Mouse (Mus musculus) left cerebral cortex, postnatal 25 days (tissue): ENCODE measurements around the gene Ptrh1. TPM values are rescaled to one million over a fixed set of nuclear protein-coding genes. Genes with fewer than 3 reads are reported as not detected.
A peak's percentile ranks its signal among the peaks of the same experiment; 100 is the strongest.

Source experiments
- DNase-seq, 2 experiments: peaks; one replicate each; pipeline ENCODE4 v3.0.0; 2022; ENCODE audit warnings: low spot score in 2 of 2, mixed read lengths in 1 of 2
- intact Hi-C: fragments of 180-260 bp; cut with DNase I; formaldehyde crosslinking; loops from one replicate; pipeline ENCODE4 v1.15.1; 2025
- total RNA-seq, 2 experiments: library from RNA; stranded (reverse); gene quantifications; 2 replicates each; pipeline ENCODE4 v1.2.3; 2021

Gene Ptrh1
- 1 to 10 TPM; 7.3 to 8.2 TPM for total RNA-seq

DNA sequence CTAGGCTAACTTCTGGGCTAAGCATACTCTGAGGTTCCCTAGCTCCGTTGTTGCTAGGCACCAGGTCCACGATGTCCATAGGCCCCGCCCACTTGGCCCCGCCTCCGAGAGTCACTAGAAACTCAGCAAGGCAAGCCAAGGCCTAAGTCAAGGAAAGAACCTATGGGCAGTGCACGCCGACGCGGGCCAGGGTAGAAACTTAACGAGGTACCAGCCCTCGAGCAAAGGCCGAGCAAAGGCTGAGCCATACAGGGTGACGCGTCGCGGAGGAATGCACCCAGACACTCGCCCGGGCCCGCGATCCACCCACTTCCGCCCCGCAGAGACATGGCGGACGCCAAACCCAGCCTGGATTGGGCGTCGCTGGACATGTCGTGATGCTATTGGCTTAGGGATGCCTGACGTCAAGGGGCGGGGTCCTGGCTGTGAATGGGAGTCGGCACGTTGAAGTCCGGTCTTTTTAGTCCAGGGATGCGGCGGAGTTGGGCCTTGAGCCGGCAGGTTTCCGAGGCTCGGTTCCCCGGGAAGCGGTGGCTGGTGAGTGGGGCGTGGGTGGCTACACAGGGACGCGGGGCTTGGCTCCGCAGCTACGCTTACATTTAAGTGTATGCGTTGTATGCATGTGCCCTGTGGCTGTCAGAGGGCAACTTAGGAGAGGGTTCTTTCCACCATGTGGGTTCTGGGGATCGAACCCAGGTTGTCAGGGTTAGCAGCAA, at the start of gene Ptrh1, which contains the start of gene Ttc16:
Gene Ptrh1, plus strand, starts transcription at position 428 of the 716 bp plus-strand sequence.
Gene Ttc16, minus strand, starts transcription at position 275 of the 716 bp plus-strand sequence.
- peak; percentile 98 for DNase-seq
- intact Hi-C loops = no loop called here

DNA sequence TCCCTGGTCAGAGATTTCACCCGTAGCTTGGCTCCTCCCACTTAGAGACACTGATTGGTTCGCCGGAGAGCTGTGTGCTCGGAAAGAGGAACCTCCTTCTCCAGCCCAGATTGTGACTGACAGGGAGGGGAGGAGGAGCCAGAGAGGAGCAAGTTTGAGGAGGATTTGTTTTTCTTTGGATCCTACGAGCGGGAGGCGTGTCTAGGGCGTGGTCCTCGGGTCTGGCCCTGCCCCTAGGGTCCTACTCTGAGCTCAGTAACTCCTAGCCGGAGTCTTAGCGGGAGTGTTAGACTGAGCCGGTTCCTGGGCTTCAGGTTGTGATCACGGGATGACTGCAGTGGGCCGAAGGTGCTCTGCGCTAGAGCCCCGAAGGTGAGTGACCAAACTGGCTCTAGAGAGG, 48.2 kb upstream of the Ptrh1 start:
- DNase-seq = peak; percentile 77 to 93
- intact Hi-C loops = no loop called here

DNA sequence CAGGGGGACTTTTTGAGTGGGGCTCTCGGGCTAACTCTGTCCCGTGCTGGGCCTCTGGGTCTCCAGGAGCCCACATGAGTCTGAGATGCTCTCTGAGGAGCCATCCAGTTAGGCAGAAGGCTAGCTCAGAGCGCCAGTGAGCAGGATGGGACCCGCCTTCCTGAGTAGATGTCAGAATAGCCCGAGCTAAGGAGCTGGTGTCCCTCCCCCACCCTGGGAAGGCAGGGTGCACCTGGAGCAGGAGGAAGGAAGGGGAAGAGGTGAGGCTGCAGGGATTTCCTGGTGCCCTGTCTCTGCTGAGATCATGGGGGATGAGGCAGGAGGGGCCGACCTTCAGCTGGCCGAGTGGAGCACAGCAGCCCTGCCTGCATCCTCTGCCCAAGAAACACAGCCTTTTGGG, 47.1 kb upstream of the Ptrh1 start:
- no peak for DNase-seq
- intact Hi-C loops = no loop called here

DNA sequence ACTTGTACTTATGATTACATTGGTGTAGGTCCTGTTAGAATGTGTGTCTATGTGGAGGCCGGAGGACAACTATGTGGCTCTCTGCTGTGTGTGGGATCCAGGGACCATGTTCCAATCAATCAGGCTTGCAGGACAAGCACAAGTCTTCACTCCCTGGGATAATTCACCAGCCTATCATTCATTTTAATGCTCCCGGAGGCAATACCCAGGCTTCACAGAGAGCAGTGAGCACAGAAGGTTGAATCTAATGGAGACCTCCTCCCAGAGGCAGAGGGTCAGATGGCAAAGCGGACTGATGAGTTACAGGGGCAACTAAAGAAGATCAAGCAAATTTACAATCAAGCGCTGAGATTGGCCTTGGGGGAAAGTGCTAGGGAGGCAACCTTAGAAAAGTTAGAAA, 46.0 kb upstream of the Ptrh1 start:
- intact Hi-C loops = no loop called here
- no peak for DNase-seq

DNA sequence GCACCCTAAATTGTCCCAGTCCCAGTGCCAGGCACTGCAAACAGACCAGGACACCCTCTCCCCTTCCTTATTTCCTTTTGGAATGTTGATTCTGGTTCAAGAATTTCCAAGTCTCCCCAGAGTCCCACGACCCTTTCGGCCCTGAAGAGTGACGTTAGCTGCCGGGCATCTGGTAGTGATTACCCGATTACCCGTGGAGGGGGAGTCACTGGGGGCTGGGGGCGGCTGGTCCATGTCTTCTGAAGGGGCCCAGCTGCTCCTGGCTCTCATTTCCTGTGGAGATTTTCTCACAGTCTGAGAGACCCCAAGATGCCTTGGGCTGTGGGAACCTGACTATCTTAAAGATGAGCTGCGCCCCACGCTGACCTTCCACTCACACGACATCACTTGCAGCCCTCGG, 44.7 kb upstream of the Ptrh1 start:
- DNase-seq = no peak
- intact Hi-C loops = no loop called here

DNA sequence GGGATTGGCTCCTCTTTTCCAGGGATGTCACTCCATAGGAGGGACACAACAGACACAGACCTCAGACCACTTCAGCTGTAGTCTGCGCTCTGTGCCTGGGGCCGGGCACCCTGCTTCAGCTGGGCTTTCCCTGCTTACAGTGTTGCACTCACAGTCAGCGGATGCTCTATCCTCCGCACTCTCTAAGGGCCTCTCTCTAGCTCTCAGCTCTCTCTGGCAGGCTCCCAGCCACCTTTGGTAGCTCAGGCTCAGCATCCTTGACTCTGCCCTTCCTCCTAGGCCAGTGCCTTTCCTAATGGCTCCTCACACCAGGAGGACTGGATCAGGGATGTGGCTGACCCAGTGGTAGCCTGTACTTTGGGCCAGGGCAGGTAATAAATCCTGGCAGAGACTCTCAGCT, 43.7 kb upstream of the Ptrh1 start:
- no peak for DNase-seq
- intact Hi-C loops = no loop called here

DNA sequence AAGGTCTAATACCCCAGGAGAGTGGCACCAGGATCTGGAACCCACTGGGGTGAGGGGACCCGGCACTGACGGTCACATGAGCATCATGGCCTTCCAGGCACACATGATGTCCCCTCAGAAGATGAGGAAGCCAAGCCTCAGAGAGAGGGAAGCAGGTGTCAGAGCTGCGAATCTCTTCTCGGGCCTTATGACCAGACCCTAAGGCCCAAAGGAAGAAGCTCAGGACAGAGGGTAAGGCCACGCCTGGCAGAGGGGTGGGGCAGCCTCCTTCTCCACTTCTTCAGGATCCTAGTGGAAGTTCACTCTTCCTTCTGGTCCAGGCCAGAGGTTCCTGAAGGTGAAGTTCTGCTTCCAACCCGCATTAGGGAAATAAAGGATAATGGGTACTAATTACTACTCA, 42.9 kb upstream of the Ptrh1 start:
- no peak for DNase-seq
- intact Hi-C loops = no loop called here

DNA sequence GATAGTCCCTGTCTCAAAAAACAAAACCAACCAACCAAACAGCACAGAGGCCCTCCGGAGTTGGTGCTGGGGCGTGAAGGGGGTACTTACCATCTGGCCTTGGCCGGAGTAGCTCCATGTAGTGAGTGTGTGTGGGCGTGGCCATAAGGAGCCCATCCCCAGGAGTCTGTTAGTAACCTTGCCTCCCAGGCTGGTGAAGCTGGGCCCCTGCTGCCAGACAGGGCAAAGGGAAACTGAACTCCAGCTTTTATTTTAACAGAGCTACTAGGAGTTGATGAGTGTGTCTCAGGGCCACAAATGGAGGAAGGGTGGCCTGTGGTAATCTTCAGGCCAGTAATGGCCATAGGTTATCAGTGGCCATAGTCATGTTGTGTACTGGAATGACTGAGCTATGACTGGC, 41.1 kb upstream of the Ptrh1 start:
- no peak for DNase-seq
- intact Hi-C loops = no loop called here

DNA sequence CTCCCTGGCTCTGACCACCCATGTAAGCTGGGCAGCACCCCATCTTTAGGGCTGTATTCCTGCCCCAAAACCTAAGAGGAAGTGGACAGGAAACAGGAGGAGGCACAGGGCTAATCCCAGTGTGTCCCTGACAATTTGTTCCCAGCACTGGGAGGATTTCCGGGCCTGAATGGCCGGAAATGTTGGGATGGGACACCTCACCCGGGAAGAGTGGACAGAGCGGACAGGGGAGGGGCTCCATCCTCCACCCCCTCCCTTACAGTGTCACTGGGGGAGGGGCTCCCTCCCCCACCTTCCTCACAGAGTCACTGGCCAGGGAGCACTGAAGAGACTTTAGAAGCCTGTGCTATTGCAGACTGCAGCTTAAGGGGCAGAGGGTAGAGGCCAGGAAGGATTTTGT, 40.7 kb upstream of the Ptrh1 start:
- intact Hi-C loops = no loop called here

DNA sequence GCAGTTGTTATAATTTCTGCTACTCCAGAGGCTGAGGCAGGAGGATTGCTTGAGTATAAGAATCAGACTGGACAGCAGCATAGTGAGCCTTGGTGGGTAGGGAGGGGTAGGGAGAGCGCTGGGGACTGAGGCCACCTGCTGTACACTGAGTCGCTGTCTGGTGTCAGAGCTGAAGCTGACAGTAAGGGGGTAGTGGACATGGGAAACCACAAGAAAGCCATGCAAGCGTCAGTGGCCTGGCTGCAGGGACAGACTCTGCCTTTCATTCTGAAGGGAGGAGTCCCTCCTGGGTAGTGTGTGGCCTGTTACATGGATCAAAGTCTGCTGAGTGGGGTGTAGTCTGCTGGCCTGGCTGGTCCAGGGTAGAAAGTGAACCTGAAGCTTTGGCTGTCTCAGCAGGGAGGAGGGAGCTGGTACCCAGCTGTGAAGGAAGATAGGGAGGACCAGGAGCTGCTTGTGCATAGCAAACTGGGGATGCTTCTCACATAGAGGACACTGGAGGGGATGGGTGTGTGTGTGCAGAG, 39.2 kb upstream of the Ptrh1 start:
- intact Hi-C loops = no loop called here

More for the DNA sequence above, 40.7 kb upstream of the Ptrh1 start:
- DNase-seq = no peak

DNA sequence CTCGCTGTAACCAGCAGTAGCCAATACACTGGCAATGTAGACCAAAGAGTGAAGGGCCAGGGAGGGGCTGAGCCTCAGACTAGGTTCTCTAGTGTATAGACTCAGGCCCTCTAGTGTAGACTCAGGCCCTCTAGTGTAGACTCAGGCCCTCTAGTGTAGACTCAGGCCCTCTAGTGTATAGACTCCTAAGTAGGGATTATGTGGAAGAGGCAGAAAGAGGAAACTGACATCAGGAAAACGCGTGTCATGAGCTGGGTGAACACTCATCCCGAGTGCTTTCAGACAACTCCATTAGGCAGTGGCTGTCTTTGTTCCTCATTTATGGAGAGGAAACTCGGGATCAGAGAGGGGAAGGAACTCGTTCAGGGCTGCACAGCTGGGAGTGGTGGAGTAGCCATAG, 38.6 kb upstream of the Ptrh1 start:
- no peak for DNase-seq
- intact Hi-C loops = no loop called here

More for the DNA sequence above, 39.2 kb upstream of the Ptrh1 start:
- DNase-seq = no peak

DNA sequence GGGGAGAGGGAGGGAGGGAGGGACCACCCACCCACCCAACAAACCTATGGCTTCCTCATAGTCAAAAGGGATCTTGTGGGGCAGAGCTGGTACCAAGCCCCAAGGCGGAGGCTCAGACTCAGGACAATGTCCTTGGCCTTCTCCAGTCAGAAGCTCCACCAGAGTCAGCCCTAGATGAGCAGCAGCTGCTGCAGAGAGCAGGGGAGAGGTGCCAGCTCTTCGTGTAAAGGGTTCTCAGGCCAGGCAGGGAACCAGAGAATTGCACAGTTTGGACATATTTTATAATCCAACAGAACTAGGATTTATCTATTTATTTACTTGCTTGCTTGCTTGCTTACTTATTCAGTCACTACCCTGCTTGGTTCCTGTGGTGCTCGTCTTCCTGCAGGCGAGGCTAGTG, 36.3 kb upstream of the Ptrh1 start:
- intact Hi-C loops = no loop called here
- no peak for DNase-seq

DNA sequence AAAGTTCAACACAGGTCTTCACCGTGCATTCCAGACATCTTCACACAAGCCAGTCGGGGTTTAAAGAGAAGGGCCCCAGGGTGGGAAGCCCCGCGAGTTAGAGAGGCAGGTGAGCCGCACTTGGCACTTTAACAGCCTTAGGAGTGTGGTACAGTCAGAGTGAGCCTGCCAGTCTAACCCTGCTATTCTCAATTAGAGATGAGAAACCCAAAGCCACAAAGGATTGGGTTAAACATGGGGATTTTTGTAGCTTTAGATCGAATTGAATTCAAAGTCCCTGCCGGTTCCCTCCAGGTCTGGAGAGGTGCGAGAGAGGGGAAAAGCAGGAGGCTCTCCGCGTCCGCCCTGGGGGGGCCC, 34.7 kb upstream of the Ptrh1 start, which contains the start of gene 6330409D20Rik:
Gene 6330409D20Rik, minus strand, starts transcription at position 101 of the 357 bp plus-strand sequence.
- DNase-seq = no peak
- intact Hi-C loops = loop anchor here (1.0 kb wide), 1 partner anchor 28 kb away; the partner anchor contains the start of gene Cdk9

DNA sequence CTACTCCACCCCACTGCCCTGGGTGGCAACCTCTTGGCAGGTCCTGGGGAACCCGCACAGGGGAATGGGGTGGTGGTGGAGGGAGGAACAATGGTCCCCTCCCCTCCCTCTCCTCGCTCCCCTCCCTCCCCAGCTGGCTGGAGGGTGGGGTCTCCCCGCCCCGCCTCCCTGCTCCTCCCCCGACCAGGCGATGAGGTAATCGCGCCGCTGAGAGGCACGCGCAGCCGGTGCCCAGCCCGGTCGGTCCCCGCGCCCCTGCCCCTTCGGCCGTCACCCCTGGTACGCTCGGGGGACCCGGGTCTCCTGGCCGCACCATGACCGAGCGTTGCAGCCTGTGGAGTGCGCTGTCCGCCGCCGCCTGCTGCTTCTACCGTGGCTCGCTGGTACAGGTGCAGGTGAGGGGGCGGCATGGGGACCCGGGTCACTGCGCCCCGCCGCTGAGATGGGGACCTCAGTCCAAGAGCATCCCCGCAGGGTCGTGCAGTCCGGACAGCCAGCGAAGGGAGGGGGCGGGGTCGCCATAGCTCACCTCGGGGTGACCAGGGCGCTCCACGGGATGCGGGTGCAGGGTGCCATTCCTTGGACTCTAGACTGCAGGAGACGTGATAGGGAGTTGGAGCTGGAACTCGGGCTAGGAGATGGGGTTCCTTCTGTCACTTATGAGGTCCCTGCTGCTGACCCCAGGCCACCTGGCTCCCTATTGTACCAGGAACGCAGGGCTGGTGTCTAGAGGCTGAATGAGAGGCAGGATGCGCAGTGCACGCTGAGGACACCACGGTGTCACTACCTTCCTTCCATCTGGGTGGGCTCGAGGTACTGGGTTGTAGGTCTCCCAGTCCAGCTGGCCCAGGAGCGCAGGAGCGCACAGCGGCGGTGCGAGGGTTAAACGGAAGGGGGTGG, 34.1 kb upstream of the Ptrh1 start:
- intact Hi-C loops = loop anchor here (1.0 kb wide), 1 partner anchor 28 kb away; the partner anchor contains the start of gene Cdk9
- DNase-seq = peak; percentile 65

DNA sequence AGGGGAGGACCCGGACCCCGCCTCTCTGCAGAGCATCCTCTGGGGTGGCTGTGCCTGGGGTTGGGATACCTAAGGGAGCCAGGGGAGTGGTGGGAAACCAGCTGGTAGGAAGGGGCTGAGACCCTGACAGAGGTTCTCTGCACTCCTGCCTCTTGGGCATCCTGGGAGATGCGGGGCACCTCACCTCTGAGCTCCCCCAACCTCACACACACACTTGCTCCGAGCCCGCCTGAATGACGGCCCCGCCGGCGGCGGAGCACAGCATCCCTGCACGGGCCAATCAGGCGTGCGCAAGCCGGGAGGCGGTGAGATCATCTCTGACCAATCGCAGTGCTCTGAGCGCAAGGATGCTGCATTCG, 33.4 kb upstream of the Ptrh1 start:
- intact Hi-C loops = no loop called here
- DNase-seq = peak; percentile 88 to 92

DNA sequence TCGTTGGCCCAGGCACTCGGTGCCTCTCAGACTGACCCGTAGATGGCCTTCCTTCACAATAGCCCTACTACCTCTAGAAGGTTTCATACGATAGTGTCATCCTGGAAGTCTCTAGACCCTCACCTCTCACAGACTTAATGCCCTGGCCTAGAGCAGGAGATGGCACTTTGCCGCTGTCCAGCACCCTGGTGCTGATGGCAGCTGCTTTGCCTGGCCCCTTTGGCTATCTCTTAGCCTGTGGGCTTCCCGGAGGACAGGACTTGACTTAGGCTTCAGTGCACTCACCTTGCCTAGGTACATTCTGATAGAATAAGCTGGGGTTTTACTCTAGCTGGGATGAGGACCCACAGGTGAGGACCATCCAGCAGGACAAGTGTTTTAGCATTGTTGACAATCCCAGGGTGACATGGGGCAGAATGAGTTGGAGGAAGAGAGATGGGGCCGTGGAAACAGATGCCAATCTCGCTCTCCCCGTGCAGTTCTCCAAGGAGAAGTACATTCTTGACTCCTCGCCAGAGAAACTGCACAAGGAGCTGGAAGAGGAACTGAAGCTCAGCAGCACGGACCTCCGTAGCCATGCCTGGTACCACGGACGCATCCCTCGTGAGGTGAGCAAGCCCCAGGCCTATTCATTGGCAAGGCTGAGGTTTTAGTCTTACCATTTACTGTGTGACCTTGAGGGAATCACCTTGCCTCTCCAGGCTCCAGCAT, 31.2 kb upstream of the Ptrh1 start:
- DNase-seq = no peak
- intact Hi-C loops = no loop called here

DNA sequence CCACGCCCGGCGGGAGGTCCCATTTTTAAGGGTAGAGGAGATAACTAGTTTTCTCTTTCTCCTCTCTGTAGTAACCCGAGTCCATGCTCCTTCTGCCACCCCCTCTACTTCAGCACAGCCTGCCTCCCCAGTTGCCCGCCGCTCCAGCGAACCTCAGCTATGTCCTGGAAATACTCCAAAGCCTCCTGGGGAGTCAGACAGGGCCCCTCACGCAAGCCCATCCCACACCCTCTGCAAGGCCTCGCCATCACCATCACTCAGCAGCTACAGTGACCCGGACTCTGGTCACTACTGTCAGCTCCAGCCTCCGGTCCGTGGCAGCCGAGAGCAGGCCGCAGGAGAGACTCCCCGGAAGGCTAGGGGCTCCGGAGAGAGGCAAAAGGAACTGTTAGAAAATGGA, 26.5 kb upstream of the Ptrh1 start:
- DNase-seq = no peak
- intact Hi-C loops = no loop called here

DNA sequence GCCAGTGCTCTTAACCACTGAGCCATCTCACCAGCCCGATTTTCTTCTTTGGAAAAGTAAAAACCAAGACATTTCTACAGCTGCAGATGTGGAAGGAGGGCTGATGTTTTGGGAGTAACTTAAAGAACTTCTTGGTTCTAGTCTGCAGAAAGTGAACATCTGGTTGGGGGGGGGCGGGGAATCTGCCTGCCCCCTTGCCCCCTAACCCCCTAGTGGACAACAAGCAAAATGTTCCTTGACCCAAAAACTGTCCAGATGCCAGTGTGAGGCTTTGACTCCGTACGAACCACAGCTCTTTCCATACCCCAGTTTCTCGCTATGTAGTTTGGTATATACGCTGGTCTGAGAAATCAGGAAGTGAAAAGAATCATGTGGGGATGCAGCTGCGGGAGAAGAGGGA, 25.4 kb upstream of the Ptrh1 start:
- no peak for DNase-seq
- intact Hi-C loops = no loop called here

DNA sequence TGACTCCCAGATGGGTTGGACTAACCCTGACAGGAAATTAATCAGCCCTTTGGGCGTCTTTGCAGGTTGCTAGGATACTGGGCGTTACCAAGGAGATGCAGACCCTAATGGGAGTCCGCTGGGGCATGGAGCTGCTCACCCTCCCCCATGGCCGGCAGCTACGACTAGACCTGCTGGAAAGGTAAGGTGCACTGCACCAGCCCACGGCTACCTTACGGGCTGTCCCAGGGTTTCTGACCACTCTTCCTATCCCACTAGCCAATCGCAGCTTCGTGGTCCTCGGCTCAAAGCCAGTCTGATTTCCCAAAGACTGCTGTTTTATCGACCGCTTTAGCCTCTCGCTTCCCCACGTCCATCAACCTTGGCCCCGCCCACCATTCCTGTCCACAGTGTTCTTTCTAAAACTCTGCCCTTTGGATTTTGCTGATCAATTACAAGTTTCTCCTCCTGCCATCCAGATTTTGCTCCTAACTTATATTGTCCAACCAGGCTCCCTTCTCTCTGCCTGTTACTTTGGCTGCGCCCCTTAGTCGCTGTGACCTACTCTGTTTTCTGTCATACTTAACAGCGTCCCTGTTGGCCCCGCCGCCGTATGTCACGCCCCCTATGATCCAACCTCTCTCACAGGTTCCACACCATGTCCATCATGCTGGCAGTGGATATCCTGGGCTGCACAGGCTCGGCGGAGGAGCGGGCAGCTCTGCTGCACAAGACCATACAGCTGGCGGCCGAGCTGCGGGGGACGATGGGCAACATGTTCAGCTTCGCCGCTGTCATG, 24.5 kb upstream of the Ptrh1 start:
- no peak for DNase-seq
- intact Hi-C loops = no loop called here
